Mouse (Mus musculus): Measurements from ENCODE around the gene Ccdc57. TPM values are rescaled to one million over a fixed set of nuclear protein-coding genes. Genes with fewer than 3 reads are reported as not detected.

Gene Ccdc57
- polyA plus RNA-seq, 1 experiment from 2014 or later, result 8.4 TPM

DNA sequence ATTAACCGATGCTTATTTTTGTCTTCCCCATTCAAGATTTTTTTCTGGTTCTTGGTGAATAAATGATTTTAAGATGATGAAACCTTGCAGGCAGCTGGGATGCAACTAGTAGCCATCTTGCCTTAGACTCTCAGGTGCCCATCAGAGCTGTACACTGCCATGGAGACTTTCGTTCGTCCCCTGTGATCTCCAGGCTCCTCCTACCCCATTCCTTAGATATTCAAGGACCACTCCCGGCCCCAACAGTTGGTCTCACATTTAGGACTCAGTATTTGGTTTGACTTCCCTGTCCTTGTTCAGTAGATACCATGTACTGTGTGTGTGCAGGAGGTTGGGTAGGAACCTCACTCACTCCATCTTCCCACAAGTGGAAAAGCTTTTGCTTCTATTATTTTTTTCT is 127.9 kb downstream of the Ccdc57 start:
- in situ Hi-C loops (cut with MboI; ENCODE audit: low pct_unique_long_range_greater_than_20kb), result no loop called here
- ChIA-PET POLR2A (interaction anchor here (1.0 to 1.1 kb wide), 2 partner anchors 11 to 17 kb away, joined by 3 read pairs; no protein-coding TSS in a partner anchor), CTCF (no interaction called here)
- no peak for TF ChIP-seq CTCF (IDR thresholded peaks at IDR 0.05)
- H3K27me3 ChIP-seq, result no peaks in the 10 kb centered on the region
- DNase-seq (ENCODE audit: low read depth, low spot score), result no peak
- ATAC-seq, result no peak

DNA sequence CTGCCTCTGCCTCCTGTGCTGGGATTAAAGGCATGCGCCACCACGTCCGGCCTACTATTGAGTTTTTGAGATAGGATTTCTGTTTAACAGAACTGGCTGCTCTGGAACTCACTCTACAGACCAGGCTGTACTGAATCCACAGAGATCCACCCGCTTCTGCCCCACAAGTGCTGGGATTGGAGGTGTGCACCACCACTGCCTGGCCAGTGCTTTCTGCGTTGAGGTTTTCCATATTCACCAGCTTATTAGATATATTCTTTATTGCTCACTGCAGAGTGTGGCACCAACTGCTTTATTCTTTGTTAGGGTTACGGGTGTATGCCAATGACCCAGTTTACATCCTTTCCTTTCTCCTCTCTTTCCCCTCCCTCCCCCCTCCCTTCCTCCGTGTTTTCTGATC is 128.4 kb downstream of the Ccdc57 start:
- DNase-seq (ENCODE audit: low read depth, low spot score) (no peak), ATAC-seq (no peak)
- in situ Hi-C loops (cut with MboI; ENCODE audit: low pct_unique_long_range_greater_than_20kb), result no loop called here
- no peaks in the 10 kb centered on the region for H3K27me3 ChIP-seq
- ChIA-PET POLR2A (interaction anchor here (1.0 to 1.4 kb wide), 3 partner anchors 12 to 19 kb away, joined by 3 to 4 read pairs (median 3); partner anchors contain the start of gene Fasn), CTCF (interaction anchor here (1.4 kb wide), 1 partner anchor 28 kb away, joined by 3 read pairs; no protein-coding TSS in a partner anchor)
- no peak for TF ChIP-seq CTCF (IDR thresholded peaks at IDR 0.05)

DNA sequence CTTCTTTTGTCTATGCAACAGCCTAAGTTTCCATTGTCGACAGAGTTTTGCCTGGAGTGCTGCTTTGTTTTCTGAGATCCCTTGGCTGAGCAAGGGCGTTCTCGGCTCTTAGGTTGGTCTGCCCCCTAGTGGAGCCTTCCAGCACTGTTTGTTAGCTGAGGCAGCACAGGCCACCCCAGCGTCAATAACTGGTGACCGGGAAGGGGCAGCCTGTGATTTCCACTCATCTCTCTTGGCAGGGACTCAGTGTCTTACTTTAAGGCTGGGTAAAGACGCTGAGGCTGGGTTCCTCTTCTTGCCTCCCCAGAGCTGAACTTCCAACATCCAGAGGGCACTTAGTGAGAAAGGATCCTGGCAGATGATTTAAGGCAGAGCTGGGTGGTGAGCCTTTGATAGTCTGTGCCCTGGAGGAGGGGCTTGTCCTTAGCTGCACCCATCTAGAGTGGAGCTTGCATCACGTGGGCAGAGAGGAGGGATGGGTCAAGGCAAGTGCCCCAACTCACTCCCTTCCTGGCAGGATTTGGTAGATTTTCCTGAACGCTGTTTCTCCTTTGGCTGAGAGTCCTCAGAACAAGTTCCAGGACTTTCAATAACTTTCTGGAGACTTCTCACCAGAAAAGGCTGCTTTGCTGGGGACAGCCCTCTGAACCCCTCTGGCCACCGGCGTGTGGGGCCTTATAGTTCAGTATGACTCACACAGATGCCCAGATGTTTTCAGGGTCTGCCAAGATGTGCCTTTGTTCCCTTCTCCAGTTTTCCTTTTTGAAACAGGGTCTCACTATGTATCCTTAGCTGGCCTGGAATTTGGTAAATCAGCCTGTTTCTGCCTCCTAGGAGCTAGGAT is 132.4 kb downstream of the Ccdc57 start:
- in situ Hi-C loops (cut with MboI; ENCODE audit: low pct_unique_long_range_greater_than_20kb), result no loop called here

DNA sequence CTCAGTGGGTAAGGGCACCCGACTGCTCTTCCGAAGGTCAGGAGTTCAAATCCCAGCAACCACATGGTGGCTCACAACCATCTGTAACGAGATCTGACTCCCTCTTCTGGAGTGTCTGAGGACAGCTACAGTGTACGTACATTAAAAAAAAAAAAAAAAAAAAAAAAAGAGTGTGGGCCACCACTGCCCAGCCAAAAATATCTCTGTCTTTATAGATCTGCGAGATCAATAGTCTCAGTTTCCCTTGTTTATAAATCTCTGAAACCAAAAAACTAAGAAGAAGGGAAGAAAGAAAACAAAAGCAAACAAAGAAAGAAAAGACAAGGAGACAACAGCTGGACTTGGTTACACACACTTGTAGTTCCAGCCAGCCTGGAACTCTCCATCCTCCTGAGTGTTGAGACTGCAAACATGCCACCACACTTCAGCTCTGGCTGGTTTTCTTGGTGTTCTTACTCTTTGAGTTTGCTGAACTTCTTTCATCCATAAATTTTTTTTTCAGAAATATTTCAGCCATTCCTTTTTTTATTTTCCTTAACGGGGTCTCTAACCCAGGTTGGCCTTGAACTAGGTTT is 133.3 kb downstream of the Ccdc57 start:
- CTCF ChIA-PET, result interaction anchor here (0.7 to 2.4 kb wide), 13 partner anchors 9 to 173 kb away, joined by 3 to 15 read pairs (median 4); partner anchors contain the start of genes Fasn, Lrrc45 and Rac3
- DNase-seq (ENCODE audit: low read depth, low spot score) (no peak), ATAC-seq (no peak)
- no peak for TF ChIP-seq CTCF (IDR thresholded peaks at IDR 0.05)
- in situ Hi-C loops (cut with MboI; ENCODE audit: low pct_unique_long_range_greater_than_20kb), result no loop called here
- POLR2A ChIA-PET, result interaction anchor here (0.9 to 1.2 kb wide), 4 partner anchors 9 to 80 kb away, joined by 3 to 5 read pairs (median 4); no protein-coding TSS in a partner anchor
- no peaks in the 10 kb centered on the region for H3K27me3 ChIP-seq

More for the DNA sequence above, 132.4 kb downstream of the Ccdc57 start:
- TF ChIP-seq CTCF (IDR thresholded peaks at IDR 0.05), result no peak
- no peaks in the 10 kb centered on the region for H3K27me3 ChIP-seq
- ChIA-PET CTCF (interaction anchor here (0.7 to 2.4 kb wide), 16 partner anchors 8 to 174 kb away, joined by 3 to 15 read pairs (median 4); partner anchors contain the start of genes Fasn, Lrrc45 and Rac3), POLR2A (interaction anchor here (0.9 to 1.2 kb wide), 5 partner anchors 10 to 80 kb away, joined by 3 to 5 read pairs (median 3); no protein-coding TSS in a partner anchor)
- ATAC-seq (peak; percentile 85), DNase-seq (ENCODE audit: low read depth, low spot score) (peak; percentile 46)

GRCm38 (mm10) chr11:120798244-120798643 is 134.4 kb downstream of the Ccdc57 start:
- ChIA-PET POLR2A (interaction anchor here (0.6 kb wide), 1 partner anchor 156 kb away, joined by 3 read pairs; no protein-coding TSS in a partner anchor), CTCF (interaction anchor here (1.3 to 2.4 kb wide), 2 partner anchors 11 to 13 kb away, joined by 3 to 9 read pairs; no protein-coding TSS in a partner anchor)
- DNase-seq (ENCODE audit: low read depth, low spot score) (no peak), ATAC-seq (no peak)
- in situ Hi-C loops (cut with MboI; ENCODE audit: low pct_unique_long_range_greater_than_20kb), result no loop called here
- no peaks in the 10 kb centered on the region for H3K27me3 ChIP-seq
- no peak for TF ChIP-seq CTCF (IDR thresholded peaks at IDR 0.05)

DNA sequence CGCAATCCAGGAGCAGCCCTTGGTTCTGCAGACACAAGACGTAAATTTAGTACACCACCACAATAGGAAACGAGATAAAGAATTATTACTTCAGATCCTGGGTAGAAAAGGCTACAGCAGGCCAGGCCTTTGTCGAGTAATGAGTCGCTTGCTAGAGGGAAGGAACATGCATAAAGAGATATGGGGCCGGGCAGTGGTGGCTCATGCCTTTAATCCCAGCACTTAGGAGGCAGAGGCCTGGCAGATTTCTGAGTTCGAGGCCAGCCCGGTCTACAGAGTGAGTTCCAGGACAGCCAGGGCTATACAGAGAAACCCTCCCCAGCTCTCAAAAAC is 136.1 kb downstream of the Ccdc57 start:
- ChIA-PET POLR2A (interaction anchor here (0.5 to 2.9 kb wide), 2 partner anchors 11 to 238 kb away, joined by 3 to 10 read pairs; no protein-coding TSS in a partner anchor), CTCF (no interaction called here)
- no peak for ATAC-seq
- H3K27me3 ChIP-seq, result no peaks in the 10 kb centered on the region
- no peak for DNase-seq (ENCODE audit: low read depth, low spot score)
- in situ Hi-C loops (cut with MboI; ENCODE audit: low pct_unique_long_range_greater_than_20kb), result no loop called here
- no peak for TF ChIP-seq CTCF (IDR thresholded peaks at IDR 0.05)

- POLR2A ChIA-PET, result interaction anchor here (0.5 to 2.9 kb wide), 3 partner anchors 10 to 180 kb away, joined by 3 to 10 read pairs (median 3); no protein-coding TSS in a partner anchor
- CTCF ChIA-PET, result interaction anchor here (1.2 to 2.4 kb wide), 2 partner anchors 9 to 19 kb away, joined by 3 to 6 read pairs; no protein-coding TSS in a partner anchor
- H3K27me3 ChIP-seq, result no peaks in the 10 kb centered on the region
- DNase-seq (ENCODE audit: low read depth, low spot score), result peak; percentile 76
- TF ChIP-seq CTCF (IDR thresholded peaks at IDR 0.05), result no peak
- in situ Hi-C loops (cut with MboI; ENCODE audit: low pct_unique_long_range_greater_than_20kb), result no loop called here
- ATAC-seq, result peak; percentile 6
These were observed 136.7 kb downstream of the Ccdc57 start, which contains the start of gene Dus1l for GRCm38 (mm10) chr11:120795756-120796613. Gene Dus1l, minus strand, starts transcription at chr11:120796403.

DNA sequence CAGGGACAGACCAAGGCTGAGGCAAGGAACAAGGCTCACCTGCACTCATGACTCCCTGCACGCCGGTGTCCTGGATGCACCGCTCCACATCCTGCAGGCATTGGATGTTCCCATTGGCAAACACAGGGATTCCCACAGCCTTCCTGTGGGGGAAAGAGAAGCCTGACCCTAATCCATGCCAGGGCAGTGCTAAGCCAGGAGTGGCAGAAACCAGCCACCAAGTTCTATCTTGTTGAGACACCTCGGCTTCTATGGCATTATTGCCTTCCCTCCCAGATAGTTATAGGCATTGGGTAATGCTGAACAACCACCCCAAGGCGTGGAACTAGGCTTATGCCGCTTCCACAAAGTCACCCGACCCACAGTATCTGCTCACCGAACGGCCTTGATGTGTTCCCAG is 140.0 kb downstream of the Ccdc57 start:
- CTCF ChIA-PET, result interaction anchor here (0.8 kb wide), 1 partner anchor 17 kb away, joined by 3 read pairs; no protein-coding TSS in a partner anchor
- no peak for DNase-seq (ENCODE audit: low read depth, low spot score)
- POLR2A ChIA-PET, result no interaction called here
- in situ Hi-C loops (cut with MboI; ENCODE audit: low pct_unique_long_range_greater_than_20kb), result no loop called here
- ATAC-seq, result no peak
- no peaks in the 10 kb centered on the region for H3K27me3 ChIP-seq
- TF ChIP-seq CTCF (IDR thresholded peaks at IDR 0.05), result no peak

- TF ChIP-seq CTCF (IDR thresholded peaks at IDR 0.05), result no peak
- in situ Hi-C loops (cut with MboI; ENCODE audit: low pct_unique_long_range_greater_than_20kb), result no loop called here
- CTCF ChIA-PET, result interaction anchor here (0.8 to 2.5 kb wide), 2 partner anchors 10 to 207 kb away, joined by 3 to 8 read pairs; no protein-coding TSS in a partner anchor
- no peaks in the 10 kb centered on the region for H3K27me3 ChIP-seq
- POLR2A ChIA-PET, result interaction anchor here (1.3 kb wide), 1 partner anchor 10 kb away, joined by 5 read pairs; no protein-coding TSS in a partner anchor
- DNase-seq (ENCODE audit: low read depth, low spot score) (no peak), ATAC-seq (no peak)
These were observed 142.9 kb downstream of the Ccdc57 start for GRCm38 (mm10) chr11:120789810-120790209.
